Mouse (Mus musculus): Measurements from ENCODE around the gene Mgat5. TPM values are rescaled to one million over a fixed set of nuclear protein-coding genes. Genes with fewer than 3 reads are reported as not detected.

Gene Mgat5
- polyA plus RNA-seq, 1 experiment from 2014 or later = 16.3 TPM

DNA sequence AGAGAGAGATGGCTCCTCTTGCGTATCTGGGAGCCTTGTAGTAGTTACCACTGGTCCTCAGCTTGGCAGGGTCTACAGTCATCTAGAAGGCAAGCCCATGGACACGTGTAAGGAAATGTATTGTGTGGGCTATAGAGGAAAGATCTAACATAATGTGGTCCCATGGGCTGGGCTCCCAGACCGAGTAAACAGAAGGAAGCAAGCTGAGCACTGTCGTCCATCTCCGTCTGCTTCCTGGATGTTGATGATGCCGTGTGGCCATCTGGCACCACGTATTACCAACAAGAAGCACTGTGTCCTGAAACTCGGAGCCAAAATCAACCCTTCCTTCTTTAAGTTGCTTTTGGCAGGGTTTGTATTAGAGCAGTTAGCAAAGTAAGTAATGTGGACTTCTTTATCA lies 163.7 kb downstream of the Mgat5 start:
- Histone ChIP-seq H3K27ac (no peak overlapping the region), H3K4me1 (replicated peaks; ENCODE audit: control insufficient read depth, insufficient read depth, low read length) (peaks cover 8% of the 10 kb centered on the region), H3K9ac (no peak overlapping the region), H3K4me3 (replicated peaks; ENCODE audit: low read length) (no peak overlapping the region), H3K4me2 (replicated peaks) (no peak overlapping the region), H3K27me3 (ENCODE audit: control insufficient read depth, insufficient read depth, low read length) (no peaks in the 10 kb centered on the region), H3K36me3 (replicated peaks; ENCODE audit: control insufficient read depth, insufficient read depth) (peaks cover 19% of the 10 kb centered on the region), H3K9me3 (ENCODE audit: control insufficient read depth, low read length) (no peaks in the 10 kb centered on the region)
- 69% methylated on average over 8 of the region's 8 CpGs for WGBS
- ATAC-seq (ENCODE audit: low FRiP score) = no peak
- no peak for DNase-seq (ENCODE audit: low spot score)

GRCm38 (mm10) chr1:127369538-127369937 lies 164.7 kb downstream of the Mgat5 start:
- 96% methylated on average over 5 of the region's 5 CpGs for WGBS

GRCm38 (mm10) chr1:127372096-127372495 lies 167.3 kb downstream of the Mgat5 start:
- DNase-seq (ENCODE audit: low spot score) (no peak), ATAC-seq (ENCODE audit: low FRiP score) (no peak)
- H3K27me3 ChIP-seq (ENCODE audit: control insufficient read depth, insufficient read depth, low read length) = no peaks in the 10 kb centered on the region
- H3K27ac ChIP-seq = no peak overlapping the region
- H3K9ac ChIP-seq = no peak overlapping the region
- H3K4me1 ChIP-seq (replicated peaks; ENCODE audit: control insufficient read depth, insufficient read depth, low read length) = peaks cover 16% of the 10 kb centered on the region
- no peak overlapping the region for H3K4me3 ChIP-seq (replicated peaks; ENCODE audit: low read length)
- no peak overlapping the region for H3K4me2 ChIP-seq (replicated peaks)
- WGBS = 70% methylated on average over 4 of the region's 4 CpGs
- H3K9me3 ChIP-seq (ENCODE audit: control insufficient read depth, low read length) = no peaks in the 10 kb centered on the region
- H3K36me3 ChIP-seq (replicated peaks; ENCODE audit: control insufficient read depth, insufficient read depth) = no peaks in the 10 kb centered on the region; the same call in none of the 2 replicates

More at GRCm38 (mm10) chr1:127369538-127369937, 164.7 kb downstream of the Mgat5 start:
- H3K4me2 ChIP-seq (replicated peaks) = no peak overlapping the region
- ATAC-seq (ENCODE audit: low FRiP score) (no peak), DNase-seq (ENCODE audit: low spot score) (no peak)
- no peaks in the 10 kb centered on the region for H3K27me3 ChIP-seq (ENCODE audit: control insufficient read depth, insufficient read depth, low read length)
- no peak overlapping the region for H3K27ac ChIP-seq
- H3K9ac ChIP-seq = no peak overlapping the region
- peaks cover 19% of the 10 kb centered on the region for H3K36me3 ChIP-seq (replicated peaks; ENCODE audit: control insufficient read depth, insufficient read depth)
- H3K4me1 ChIP-seq (replicated peaks; ENCODE audit: control insufficient read depth, insufficient read depth, low read length) = peaks cover 16% of the 10 kb centered on the region
- no peaks in the 10 kb centered on the region for H3K9me3 ChIP-seq (ENCODE audit: control insufficient read depth, low read length)
- H3K4me3 ChIP-seq (replicated peaks; ENCODE audit: low read length) = no peak overlapping the region

GRCm38 (mm10) chr1:127373559-127373958 lies 168.7 kb downstream of the Mgat5 start:
- WGBS = 46% methylated on average over 5 of the region's 5 CpGs
- DNase-seq (ENCODE audit: low spot score) = no peak
- no peak for ATAC-seq (ENCODE audit: low FRiP score)
- Histone ChIP-seq H3K4me1 (replicated peaks; ENCODE audit: control insufficient read depth, insufficient read depth, low read length) (peaks cover 16% of the 10 kb centered on the region), H3K4me2 (replicated peaks) (no peak overlapping the region), H3K9me3 (ENCODE audit: control insufficient read depth, low read length) (no peaks in the 10 kb centered on the region), H3K4me3 (replicated peaks; ENCODE audit: low read length) (no peak overlapping the region), H3K9ac (no peak overlapping the region), H3K27me3 (ENCODE audit: control insufficient read depth, insufficient read depth, low read length) (no peaks in the 10 kb centered on the region), H3K27ac (peak overlapping the region; percentile 71), H3K36me3 (replicated peaks; ENCODE audit: control insufficient read depth, insufficient read depth) (no peaks in the 10 kb centered on the region; the same call in 1 of the 2 replicates)

- Histone ChIP-seq H3K9me3 (ENCODE audit: control insufficient read depth, low read length) (no peaks in the 10 kb centered on the region), H3K36me3 (replicated peaks; ENCODE audit: control insufficient read depth, insufficient read depth) (no peaks in the 10 kb centered on the region; the same call in 1 of the 2 replicates), H3K27ac (peak overlapping the region; percentile 71), H3K4me2 (replicated peaks) (no peak overlapping the region), H3K4me1 (replicated peaks; ENCODE audit: control insufficient read depth, insufficient read depth, low read length) (peaks cover 18% of the 10 kb centered on the region), H3K27me3 (ENCODE audit: control insufficient read depth, insufficient read depth, low read length) (no peaks in the 10 kb centered on the region), H3K9ac (no peak overlapping the region), H3K4me3 (replicated peaks; ENCODE audit: low read length) (no peak overlapping the region)
- DNase-seq (ENCODE audit: low spot score) (no peak), ATAC-seq (ENCODE audit: low FRiP score) (no peak)
- 53% methylated on average over 3 of the region's 3 CpGs for WGBS
Observed at GRCm38 (mm10) chr1:127374157-127374556, 169.3 kb downstream of the Mgat5 start.

DNA sequence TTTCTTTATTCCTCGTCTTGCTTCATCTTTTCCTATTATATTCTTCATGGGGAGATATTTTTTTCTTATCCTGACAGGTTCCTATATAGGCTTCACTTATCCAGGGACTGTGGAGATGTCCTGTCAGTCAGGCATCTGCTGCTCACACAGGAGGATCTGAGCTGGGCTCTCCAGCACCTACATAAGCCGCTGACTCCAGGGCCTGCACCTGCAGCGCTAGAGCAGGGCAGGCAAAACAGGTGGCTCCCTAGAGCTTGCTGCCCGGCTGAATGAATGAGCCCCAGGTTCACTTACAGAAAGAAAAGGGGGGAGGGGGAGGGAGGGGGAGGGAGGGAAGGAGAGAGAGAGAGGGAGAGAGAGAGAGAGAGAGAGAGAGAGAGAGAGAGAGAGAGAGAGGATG lies 175.3 kb downstream of the Mgat5 start:
- DNase-seq (ENCODE audit: low spot score) = no peak
- 24% methylated on average over 4 of the region's 4 CpGs for WGBS
- Histone ChIP-seq H3K36me3 (replicated peaks; ENCODE audit: control insufficient read depth, insufficient read depth) (peaks cover 10% of the 10 kb centered on the region), H3K27me3 (ENCODE audit: control insufficient read depth, insufficient read depth, low read length) (no peaks in the 10 kb centered on the region), H3K27ac (0 out of 2 replicates have a peak overlapping the region, but pooled peaks have one; percentile 10), H3K9me3 (ENCODE audit: control insufficient read depth, low read length) (no peaks in the 10 kb centered on the region), H3K4me1 (replicated peaks; ENCODE audit: control insufficient read depth, insufficient read depth, low read length) (peaks cover 14% of the 10 kb centered on the region), H3K9ac (no peak overlapping the region), H3K4me3 (replicated peaks; ENCODE audit: low read length) (no peak overlapping the region), H3K4me2 (replicated peaks) (no peak overlapping the region)
- no peak; the same call in 1 of the 2 replicates for ATAC-seq (ENCODE audit: low FRiP score)

- no peaks in the 10 kb centered on the region for H3K9me3 ChIP-seq (ENCODE audit: control insufficient read depth, low read length)
- no peak overlapping the region for H3K4me2 ChIP-seq (replicated peaks)
- peak; percentile 59 for DNase-seq (ENCODE audit: low spot score)
- 42% methylated on average over 13 of the region's 13 CpGs for WGBS
- H3K9ac ChIP-seq = no peak overlapping the region
- peaks cover 10% of the 10 kb centered on the region for H3K36me3 ChIP-seq (replicated peaks; ENCODE audit: control insufficient read depth, insufficient read depth)
- H3K4me1 ChIP-seq (replicated peaks; ENCODE audit: control insufficient read depth, insufficient read depth, low read length) = peaks cover 14% of the 10 kb centered on the region
- H3K27me3 ChIP-seq (ENCODE audit: control insufficient read depth, insufficient read depth, low read length) = no peaks in the 10 kb centered on the region
- peak; percentile 53; the same call in 1 of the 2 replicates for ATAC-seq (ENCODE audit: low FRiP score)
- H3K27ac ChIP-seq = no peak overlapping the region
- H3K4me3 ChIP-seq (replicated peaks; ENCODE audit: low read length) = no peak overlapping the region
Observed at GRCm38 (mm10) chr1:127380749-127381501, 176.1 kb downstream of the Mgat5 start.

GRCm38 (mm10) chr1:127383071-127383470 lies 178.3 kb downstream of the Mgat5 start:
- DNase-seq (ENCODE audit: low spot score) = no peak
- H3K4me3 ChIP-seq (replicated peaks; ENCODE audit: low read length) = no peak overlapping the region
- no peak for ATAC-seq (ENCODE audit: low FRiP score)
- peaks cover 29% of the 10 kb centered on the region for H3K36me3 ChIP-seq (replicated peaks; ENCODE audit: control insufficient read depth, insufficient read depth)
- peaks cover 14% of the 10 kb centered on the region for H3K4me1 ChIP-seq (replicated peaks; ENCODE audit: control insufficient read depth, insufficient read depth, low read length)
- H3K27ac ChIP-seq = no peak overlapping the region
- H3K9me3 ChIP-seq (ENCODE audit: control insufficient read depth, low read length) = no peaks in the 10 kb centered on the region
- H3K4me2 ChIP-seq (replicated peaks) = no peak overlapping the region
- no peak overlapping the region for H3K9ac ChIP-seq
- 39% methylated on average over 7 of the region's 7 CpGs for WGBS
- no peaks in the 10 kb centered on the region for H3K27me3 ChIP-seq (ENCODE audit: control insufficient read depth, insufficient read depth, low read length)

DNA sequence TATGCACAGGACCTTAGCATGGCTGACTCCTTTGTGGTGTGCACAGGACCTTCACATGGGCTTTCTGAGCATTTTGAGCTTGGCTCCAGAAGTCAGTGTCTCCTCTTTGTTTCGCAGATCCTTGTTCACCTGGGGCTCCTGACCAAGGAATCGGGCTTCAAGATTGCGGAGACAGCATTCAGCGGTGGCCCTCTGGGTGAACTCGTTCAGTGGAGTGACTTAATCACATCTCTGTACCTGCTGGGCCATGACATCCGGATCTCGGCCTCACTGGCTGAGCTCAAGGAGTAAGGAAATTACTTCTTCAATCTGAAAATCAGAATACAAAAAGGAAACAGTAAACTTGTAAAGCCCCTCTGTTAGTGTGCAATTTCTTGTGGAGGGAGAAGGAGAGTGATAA lies 182.4 kb downstream of the Mgat5 start:
- H3K9ac ChIP-seq = no peak overlapping the region
- H3K4me2 ChIP-seq (replicated peaks) = no peak overlapping the region
- no peak overlapping the region for H3K27ac ChIP-seq
- no peak overlapping the region for H3K4me3 ChIP-seq (replicated peaks; ENCODE audit: low read length)
- H3K36me3 ChIP-seq (replicated peaks; ENCODE audit: control insufficient read depth, insufficient read depth) = peaks cover 50% of the 10 kb centered on the region
- WGBS = 74% methylated on average over 7 of the region's 7 CpGs
- no peak for DNase-seq (ENCODE audit: low spot score)
- ATAC-seq (ENCODE audit: low FRiP score) = no peak
- no peaks in the 10 kb centered on the region; the same call in 1 of the 2 replicates for H3K9me3 ChIP-seq (ENCODE audit: control insufficient read depth, low read length)
- H3K27me3 ChIP-seq (ENCODE audit: control insufficient read depth, insufficient read depth, low read length) = no peaks in the 10 kb centered on the region
- no peaks in the 10 kb centered on the region for H3K4me1 ChIP-seq (replicated peaks; ENCODE audit: control insufficient read depth, insufficient read depth, low read length)

Measured in hindbrain, embryonic 14.5 days (tissue).